Mouse (Mus musculus) duodenum, adult 2 months (tissue): ENCODE results near the gene Ing3. TPM values are rescaled to one million over a fixed set of nuclear protein-coding genes. Genes with fewer than 3 reads are reported as not detected.

ENCODE experiments used
- polyA plus RNA-seq: library from polyadenylated mRNA; depleted of rRNA; stranded (reverse); fragments of >200 nt; gene quantifications from 2 replicates; pipeline ENCODE4 v1.2.3, GENCODE M21; 2012; ENCODE audit warnings: low replicate concordance; rRNA removed

Gene Ing3
- 1.4 and 1.8 TPM in 2 replicates for polyA plus RNA-seq

DNA sequence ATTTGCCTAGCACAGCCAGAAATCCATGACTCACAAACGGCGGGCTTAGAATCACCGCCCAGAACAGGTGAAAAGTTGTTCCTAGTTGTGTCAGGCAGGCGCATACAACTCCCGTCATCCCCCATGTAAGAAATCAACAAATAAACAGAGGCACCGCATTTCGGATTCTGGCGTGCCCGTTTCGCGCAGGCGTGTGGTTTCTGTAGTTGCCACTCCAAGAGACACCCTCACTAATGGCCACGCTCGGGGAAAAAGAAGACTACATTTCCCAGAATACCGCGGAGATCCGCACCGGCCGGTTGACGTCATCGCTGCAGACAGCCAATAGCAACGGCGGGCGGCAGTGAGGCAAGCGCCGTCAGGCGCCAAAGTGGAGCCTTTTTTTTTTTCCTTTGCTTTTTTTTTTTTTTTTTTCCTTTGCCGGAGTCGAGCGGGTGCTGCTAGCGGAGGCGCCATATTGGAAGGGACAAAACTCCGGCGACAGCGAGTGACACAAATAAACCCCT lies at the start of gene Ing3:
Gene Ing3 (plus strand): TSS at position 346 of the 506 bp plus-strand sequence.

DNA sequence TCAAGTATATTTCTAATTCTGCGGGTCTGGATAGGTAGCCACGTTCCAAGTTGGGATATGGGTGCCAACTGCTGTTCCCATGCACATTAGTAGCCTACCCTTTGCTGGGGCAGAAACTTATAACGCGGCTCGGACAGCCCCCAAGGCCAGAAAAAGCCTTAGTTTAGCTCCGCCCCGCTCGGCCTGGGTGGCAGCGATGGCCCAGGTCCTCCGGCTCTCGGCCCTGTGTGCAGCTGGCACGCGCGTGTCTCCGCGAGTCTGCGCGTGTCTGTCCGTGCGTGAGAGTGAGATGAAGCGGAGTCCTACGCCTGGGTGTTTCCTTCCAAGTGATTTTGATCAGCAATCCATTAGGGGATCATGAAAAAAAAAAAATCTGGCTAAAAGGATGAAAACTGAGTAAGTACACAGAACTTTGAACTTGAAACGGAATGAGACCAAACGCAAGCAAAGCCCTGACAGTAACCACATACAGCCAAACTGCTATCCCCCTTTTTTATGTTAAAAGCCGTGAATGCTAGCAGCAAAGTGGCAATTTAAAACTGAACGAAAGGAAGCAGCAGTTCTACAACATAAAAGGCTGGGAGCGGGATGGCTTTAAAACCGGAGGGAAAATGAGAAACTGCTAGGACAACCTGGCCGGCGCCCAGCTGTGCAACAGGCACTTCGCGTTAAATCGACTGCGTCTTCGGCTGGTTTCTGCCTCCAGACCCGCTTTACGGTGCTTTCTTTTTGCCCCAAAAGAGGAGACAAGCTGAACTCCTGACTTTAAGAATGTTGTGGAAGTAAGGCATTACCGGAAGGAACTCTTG lies 36.6 kb downstream of the Ing3 start, which contains the start of gene Cped1:
Gene Cped1 (plus strand): TSS at position 185 of the 809 bp plus-strand sequence.

Other genes with a start within 250 kb of the Ing3 start
- gene Tspan12, start 97.1 kb upstream of the Ing3 start, polyA plus RNA-seq = 0.31 and 2.8 TPM in 2 replicates
- gene Cped1, start 36.3 kb downstream of the Ing3 start, polyA plus RNA-seq = 0.57 and 2.0 TPM in 2 replicates